Mouse (Mus musculus) heart, postnatal 0 days (tissue): ENCODE measurements around the gene Snrnp25.

Source experiments
- CTCF ChIP-seq: IDR thresholded peaks from 2 replicates; pipeline ENCODE4 v1.5.1; 2016; ENCODE audit warnings: antibody characterized with exemption, control low read depth, low read depth
- EP300 ChIP-seq: IDR thresholded peaks from 2 replicates; pipeline ENCODE4 v1.6.1; 2016; ENCODE audit warnings: antibody characterized with exemption, low read depth

GRCm38 (mm10) chr11:32256566-32256965 lies 51.4 kb downstream of the Snrnp25 start:
- no peak for TF ChIP-seq CTCF
- TF ChIP-seq EP300, result no peak
